Mouse (Mus musculus) large intestine, adult 2 months (tissue): ENCODE data around the gene Pole2. TPM values are rescaled to one million over a fixed set of nuclear protein-coding genes. Genes with fewer than 3 reads are reported as not detected.

Source experiments
- DNase-seq: peaks from one replicate; pipeline ENCODE4 v3.0.0-alpha.2; 2012; ENCODE audit warnings: low read depth, low spot score
- WGBS: fragments of 180-500 bp; shearing (Covaris S2); methylation state at CpG from one replicate; pipeline ENCODE4 v1.1.7; 2018; 5-methylcytosine and 5-hydroxymethylcytosine counted together
- polyA plus RNA-seq: library from polyadenylated mRNA; depleted of rRNA; stranded (reverse); fragments of >200 nt; gene quantifications from 2 replicates; pipeline ENCODE4 v1.2.3, GENCODE M21; 2012; rRNA removed

Gene Pole2
- polyA plus RNA-seq, result 6.4 and 6.5 TPM in 2 replicates

- under 1% methylated on average over 37 of the region's 37 CpGs for WGBS
- DNase-seq, result peak; percentile 44
Measured at GRCm38 (mm10) chr12:69227776-69228466, at the start of gene Pole2. Gene Pole2 (minus strand): TSS chr12:69228195.

- WGBS, result 92% methylated on average over 2 of the region's 2 CpGs
- DNase-seq, result no peak
Measured at GRCm38 (mm10) chr12:69268956-69269355, 41.0 kb upstream of the Pole2 start.

- DNase-seq, result no peak
- 81% methylated on average over 11 of the region's 11 CpGs for WGBS
Measured at GRCm38 (mm10) chr12:69267956-69268632, 40.1 kb upstream of the Pole2 start.

GRCm38 (mm10) chr12:69265031-69265430 lies 37.0 kb upstream of the Pole2 start:
- DNase-seq, result no peak
- WGBS, result 88% methylated on average over 3 of the region's 3 CpGs

- no peak for DNase-seq
- WGBS, result 95% methylated on average over 5 of the region's 5 CpGs
Measured at GRCm38 (mm10) chr12:69262251-69262650, 34.3 kb upstream of the Pole2 start.

GRCm38 (mm10) chr12:69257836-69258235 lies 29.8 kb upstream of the Pole2 start:
- WGBS, result 75% methylated on average over 11 of the region's 11 CpGs
- no peak for DNase-seq

GRCm38 (mm10) chr12:69253806-69254205 lies 25.8 kb upstream of the Pole2 start:
- DNase-seq, result no peak
- WGBS, result 100% methylated on average over 1 of the region's 1 CpGs

- no peak for DNase-seq
- WGBS, result 93% methylated on average over 8 of the region's 8 CpGs
Measured at GRCm38 (mm10) chr12:69250756-69251155, 22.8 kb upstream of the Pole2 start.

- DNase-seq, result no peak
- WGBS, result 90% methylated on average over 4 of the region's 4 CpGs
Measured at GRCm38 (mm10) chr12:69249766-69250165, 21.8 kb upstream of the Pole2 start.

GRCm38 (mm10) chr12:69241771-69242431 lies 13.9 kb upstream of the Pole2 start:
- no peak for DNase-seq
- under 1% methylated on average over 64 of the region's 64 CpGs for WGBS

- DNase-seq, result no peak
- WGBS, result 0% methylated on average over 3 of the region's 3 CpGs
Measured at GRCm38 (mm10) chr12:69241405-69241770, 13.4 kb upstream of the Pole2 start.

- WGBS, result 80% methylated on average over 6 of the region's 6 CpGs
Measured at GRCm38 (mm10) chr12:69240876-69241275, 12.9 kb upstream of the Pole2 start, which contains the start of gene Klhdc1. Gene Klhdc1 (plus strand): TSS chr12:69241176.

GRCm38 (mm10) chr12:69238284-69238683 lies 10.3 kb upstream of the Pole2 start:
- no peak for DNase-seq
- WGBS, result 27% methylated on average over 3 of the region's 3 CpGs

More at GRCm38 (mm10) chr12:69240876-69241275, 12.9 kb upstream of the Pole2 start, which contains the start of gene Klhdc1:
- DNase-seq, result no peak

- 39% methylated on average over 6 of the region's 6 CpGs for WGBS
- no peak for DNase-seq
Measured at GRCm38 (mm10) chr12:69235782-69236181, 7.8 kb upstream of the Pole2 start.

- 67% methylated on average over 2 of the region's 2 CpGs for WGBS
- DNase-seq, result no peak
Measured at GRCm38 (mm10) chr12:69229251-69229650, 1.3 kb upstream of the Pole2 start.

GRCm38 (mm10) chr12:69220613-69221277 lies 7.2 kb downstream of the Pole2 start:
- no peak for DNase-seq
- 87% methylated on average over 19 of the region's 19 CpGs for WGBS

GRCm38 (mm10) chr12:69216587-69216986 lies 11.4 kb downstream of the Pole2 start:
- no peak for DNase-seq
- WGBS, result 93% methylated on average over 7 of the region's 7 CpGs

GRCm38 (mm10) chr12:69215000-69215785 lies 12.8 kb downstream of the Pole2 start:
- DNase-seq, result no peak
- 78% methylated on average over 3 of the region's 3 CpGs for WGBS

- no peak for DNase-seq
- 87% methylated on average over 7 of the region's 7 CpGs for WGBS
Measured at GRCm38 (mm10) chr12:69214393-69214792, 13.6 kb downstream of the Pole2 start.
